Mouse (Mus musculus): ENCODE results near the gene Hoxd9. TPM values are rescaled to one million over a fixed set of nuclear protein-coding genes. Genes with fewer than 3 reads are reported as not detected.

The Hoxd9 gene
- polyA plus RNA-seq, 1 experiment from 2014 or later: not detected

DNA sequence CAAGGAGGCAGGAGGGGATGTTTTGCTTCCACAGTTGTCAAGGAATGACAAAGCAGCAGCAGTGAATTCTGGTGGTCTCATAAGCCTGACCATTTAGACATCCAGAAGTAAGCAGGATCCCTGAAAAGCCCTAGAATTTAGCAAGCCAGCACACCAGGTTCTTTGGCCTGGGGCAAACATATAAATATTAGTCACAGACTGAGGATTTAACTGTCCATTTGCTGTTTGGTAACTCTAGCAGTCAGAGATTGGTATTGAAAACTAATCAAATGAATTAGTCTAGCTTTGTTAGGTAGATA is 44.4 kb downstream of the Hoxd9 start:
- no peak for DNase-seq
- H3K9ac ChIP-seq (replicated peaks): no peak overlapping the region

GRCm38 (mm10) chr2:74745540-74746297 is 48.2 kb downstream of the Hoxd9 start:
- 7% methylated on average over 6 of the region's 6 CpGs for WGBS (ENCODE audit: insufficient replicate concordance)
- DNase-seq (no peak), ATAC-seq (no peak)
- H3K27ac ChIP-seq (ENCODE audit: low read depth): no peak overlapping the region
- H3K27me3 ChIP-seq (ENCODE audit: insufficient read depth, low read length): peaks cover 96% of the 10 kb centered on the region
- no peaks in the 10 kb centered on the region for H3K36me3 ChIP-seq (replicated peaks; ENCODE audit: insufficient read depth, low read length)
- TF ChIP-seq EP300 (IDR thresholded peaks at IDR 0.05; ENCODE audit: low read depth) (no peak), CTCF (IDR thresholded peaks at IDR 0.05; ENCODE audit: low read depth) (no peak)
- no peak overlapping the region for H3K4me2 ChIP-seq (ENCODE audit: low read depth, low read length)
- no peaks in the 10 kb centered on the region for H3K9me3 ChIP-seq (ENCODE audit: low read length)
- H3K9ac ChIP-seq (replicated peaks): no peak overlapping the region
- peaks cover 2% of the 10 kb centered on the region; the same call in 1 of the 2 replicates for H3K4me1 ChIP-seq (ENCODE audit: insufficient read depth)
- H3K4me3 ChIP-seq (ENCODE audit: low read depth, low read length): no peak overlapping the region

More for the DNA sequence above, 44.4 kb downstream of the Hoxd9 start:
- Histone ChIP-seq H3K9me3 (ENCODE audit: low read length) (no peaks in the 10 kb centered on the region), H3K27me3 (ENCODE audit: insufficient read depth, low read length) (peaks cover 96% of the 10 kb centered on the region), H3K27ac (ENCODE audit: low read depth) (no peak overlapping the region), H3K36me3 (replicated peaks; ENCODE audit: insufficient read depth, low read length) (no peaks in the 10 kb centered on the region), H3K4me2 (ENCODE audit: low read depth, low read length) (no peak overlapping the region), H3K4me3 (ENCODE audit: low read depth, low read length) (no peak overlapping the region), H3K4me1 (ENCODE audit: insufficient read depth) (no peaks in the 10 kb centered on the region)
- no peak for ATAC-seq
- TF ChIP-seq CTCF (IDR thresholded peaks at IDR 0.05; ENCODE audit: low read depth) (no peak), EP300 (IDR thresholded peaks at IDR 0.05; ENCODE audit: low read depth) (no peak)

DNA sequence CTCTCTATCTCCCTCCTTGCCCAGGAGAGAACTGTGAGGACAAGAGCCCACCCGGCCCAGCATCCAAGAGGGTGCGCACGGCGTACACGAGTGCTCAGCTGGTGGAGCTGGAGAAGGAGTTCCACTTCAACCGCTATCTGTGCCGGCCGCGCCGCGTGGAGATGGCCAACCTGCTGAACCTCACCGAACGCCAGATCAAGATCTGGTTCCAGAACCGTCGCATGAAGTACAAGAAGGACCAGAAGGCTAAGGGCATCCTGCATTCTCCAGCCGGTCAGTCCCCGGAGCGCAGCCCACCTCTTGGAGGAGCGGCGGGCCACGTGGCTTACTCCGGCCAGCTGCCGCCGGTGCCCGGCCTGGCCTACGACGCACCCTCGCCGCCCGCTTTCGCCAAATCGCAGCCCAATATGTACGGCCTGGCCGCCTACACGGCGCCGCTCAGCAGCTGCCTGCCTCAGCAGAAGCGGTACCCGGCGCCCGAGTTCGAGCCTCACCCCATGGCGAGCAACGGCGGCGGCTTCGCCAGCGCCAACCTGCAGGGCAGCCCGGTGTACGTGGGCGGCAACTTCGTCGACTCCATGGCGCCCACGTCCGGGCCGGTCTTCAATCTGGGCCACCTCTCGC is 48.9 kb downstream of the Hoxd9 start:
- Histone ChIP-seq H3K27ac (ENCODE audit: low read depth) (no peak overlapping the region), H3K9ac (replicated peaks) (no peak overlapping the region), H3K36me3 (replicated peaks; ENCODE audit: insufficient read depth, low read length) (no peaks in the 10 kb centered on the region), H3K9me3 (ENCODE audit: low read length) (no peaks in the 10 kb centered on the region), H3K4me1 (ENCODE audit: insufficient read depth) (peaks cover 2% of the 10 kb centered on the region; the same call in 1 of the 2 replicates), H3K4me2 (ENCODE audit: low read depth, low read length) (no peak overlapping the region), H3K27me3 (ENCODE audit: insufficient read depth, low read length) (peaks cover 97% of the 10 kb centered on the region), H3K4me3 (ENCODE audit: low read depth, low read length) (no peak overlapping the region)
- 4% methylated on average over 58 of the region's 58 CpGs for WGBS (ENCODE audit: insufficient replicate concordance)
- TF ChIP-seq EP300 (IDR thresholded peaks at IDR 0.05; ENCODE audit: low read depth): no peak
- no peak for TF ChIP-seq CTCF (IDR thresholded peaks at IDR 0.05; ENCODE audit: low read depth)
- DNase-seq: no peak
- no peak for ATAC-seq

DNA sequence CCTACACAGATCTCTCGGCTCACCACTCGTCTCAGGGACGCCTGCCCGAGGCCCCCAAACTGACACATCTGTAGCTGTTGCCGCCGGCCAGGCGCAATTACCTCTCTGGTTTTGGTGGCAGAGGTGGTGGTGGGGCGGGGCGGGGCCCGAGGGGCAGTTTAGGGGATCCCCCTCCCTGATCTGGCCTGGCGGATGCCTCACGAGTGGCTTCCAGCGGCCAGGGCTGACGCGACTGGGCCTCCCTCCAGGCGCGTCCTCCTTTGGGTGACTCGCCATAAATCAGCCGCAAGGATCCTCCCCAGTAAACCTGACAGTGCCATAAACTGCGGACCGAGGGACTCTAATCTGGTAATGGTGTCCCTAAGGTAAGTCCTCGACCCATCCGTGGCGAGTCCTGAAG is 49.5 kb downstream of the Hoxd9 start:
- Histone ChIP-seq H3K9ac (replicated peaks) (no peak overlapping the region), H3K27me3 (ENCODE audit: insufficient read depth, low read length) (peaks cover 97% of the 10 kb centered on the region), H3K4me3 (ENCODE audit: low read depth, low read length) (no peak overlapping the region), H3K27ac (ENCODE audit: low read depth) (no peak overlapping the region), H3K4me1 (ENCODE audit: insufficient read depth) (peaks cover 2% of the 10 kb centered on the region; the same call in 1 of the 2 replicates), H3K36me3 (replicated peaks; ENCODE audit: insufficient read depth, low read length) (no peaks in the 10 kb centered on the region), H3K4me2 (ENCODE audit: low read depth, low read length) (no peak overlapping the region), H3K9me3 (ENCODE audit: low read length) (no peaks in the 10 kb centered on the region)
- DNase-seq (no peak), ATAC-seq (no peak)
- no peak for TF ChIP-seq CTCF (IDR thresholded peaks at IDR 0.05; ENCODE audit: low read depth)
- TF ChIP-seq EP300 (IDR thresholded peaks at IDR 0.05; ENCODE audit: low read depth): no peak
- 7% methylated on average over 24 of the region's 24 CpGs for WGBS (ENCODE audit: insufficient replicate concordance)

DNA sequence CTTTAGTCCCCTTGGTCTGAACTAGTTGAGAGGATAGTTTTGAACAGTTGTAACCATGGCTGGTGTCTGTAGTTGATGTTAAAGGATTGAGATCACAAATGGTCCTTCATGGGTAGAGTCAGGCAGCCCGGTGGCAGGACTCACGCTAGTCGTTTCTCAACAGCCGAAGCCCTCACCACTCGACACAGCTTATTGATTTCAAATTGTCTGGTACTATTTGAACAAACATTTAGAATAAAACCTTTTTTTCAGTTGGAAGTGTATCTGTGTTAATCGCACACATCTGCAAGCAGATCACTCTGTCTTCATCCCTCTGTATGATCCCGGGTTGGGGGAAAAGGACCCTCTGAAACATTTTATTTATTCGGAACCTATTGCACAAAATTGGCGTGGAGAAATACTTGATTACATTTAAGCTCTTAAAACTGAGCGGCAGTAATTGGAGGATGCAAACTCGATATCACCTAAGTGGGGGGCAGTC is 50.2 kb downstream of the Hoxd9 start:
- H3K9ac ChIP-seq (replicated peaks): no peak overlapping the region
- TF ChIP-seq EP300 (IDR thresholded peaks at IDR 0.05; ENCODE audit: low read depth): no peak
- TF ChIP-seq CTCF (IDR thresholded peaks at IDR 0.05; ENCODE audit: low read depth): no peak
- H3K4me1 ChIP-seq (ENCODE audit: insufficient read depth): peaks cover 5% of the 10 kb centered on the region; the same call in 1 of the 2 replicates
- no peak for ATAC-seq
- peaks cover 98% of the 10 kb centered on the region for H3K27me3 ChIP-seq (ENCODE audit: insufficient read depth, low read length)
- no peak overlapping the region for H3K27ac ChIP-seq (ENCODE audit: low read depth)
- DNase-seq: no peak
- H3K9me3 ChIP-seq (ENCODE audit: low read length): no peaks in the 10 kb centered on the region
- no peak overlapping the region for H3K4me3 ChIP-seq (ENCODE audit: low read depth, low read length)
- 22% methylated on average over 11 of the region's 11 CpGs for WGBS (ENCODE audit: insufficient replicate concordance)
- no peak overlapping the region for H3K4me2 ChIP-seq (ENCODE audit: low read depth, low read length)
- H3K36me3 ChIP-seq (replicated peaks; ENCODE audit: insufficient read depth, low read length): no peaks in the 10 kb centered on the region

DNA sequence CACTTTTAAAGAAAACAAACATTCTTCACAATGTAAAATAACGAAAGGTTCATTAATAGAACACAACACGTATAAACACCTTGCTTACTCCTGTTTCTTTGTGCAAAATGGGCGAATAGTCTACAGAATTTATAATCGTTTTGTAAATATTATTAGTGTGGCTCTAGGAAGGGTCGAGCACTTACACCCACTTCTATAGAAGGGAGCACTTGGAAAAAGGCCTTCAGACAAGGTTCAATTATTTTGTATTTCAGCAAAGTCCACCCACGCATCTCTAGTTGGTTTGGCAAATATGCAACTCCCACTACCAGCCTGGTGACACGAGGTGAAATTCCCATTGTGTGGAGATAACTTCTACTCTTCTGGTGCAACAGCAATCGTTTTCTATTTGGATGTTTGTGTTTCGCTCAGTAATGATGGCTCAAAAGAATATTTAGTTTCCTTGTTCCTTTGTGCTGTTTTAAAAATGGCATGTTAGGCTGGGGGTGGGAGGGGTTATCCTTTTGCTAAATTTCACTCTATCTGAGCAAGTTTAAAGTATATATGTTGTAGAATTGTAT is 51.0 kb downstream of the Hoxd9 start:
- WGBS (ENCODE audit: insufficient replicate concordance): 14% methylated on average over 9 of the region's 9 CpGs

More for the DNA sequence above, 51.0 kb downstream of the Hoxd9 start:
- no peak for DNase-seq
- H3K9me3 ChIP-seq (ENCODE audit: low read length): no peaks in the 10 kb centered on the region
- no peaks in the 10 kb centered on the region for H3K36me3 ChIP-seq (replicated peaks; ENCODE audit: insufficient read depth, low read length)
- ATAC-seq: no peak
- H3K9ac ChIP-seq (replicated peaks): no peak overlapping the region
- TF ChIP-seq EP300 (IDR thresholded peaks at IDR 0.05; ENCODE audit: low read depth): no peak
- no peak for TF ChIP-seq CTCF (IDR thresholded peaks at IDR 0.05; ENCODE audit: low read depth)
- H3K4me1 ChIP-seq (ENCODE audit: insufficient read depth): peaks cover 5% of the 10 kb centered on the region; the same call in 1 of the 2 replicates
- H3K4me2 ChIP-seq (ENCODE audit: low read depth, low read length): no peak overlapping the region
- H3K27me3 ChIP-seq (ENCODE audit: insufficient read depth, low read length): peaks cover 98% of the 10 kb centered on the region
- no peak overlapping the region for H3K4me3 ChIP-seq (ENCODE audit: low read depth, low read length)
- no peak overlapping the region for H3K27ac ChIP-seq (ENCODE audit: low read depth)
